In the genomic region with DNA sequence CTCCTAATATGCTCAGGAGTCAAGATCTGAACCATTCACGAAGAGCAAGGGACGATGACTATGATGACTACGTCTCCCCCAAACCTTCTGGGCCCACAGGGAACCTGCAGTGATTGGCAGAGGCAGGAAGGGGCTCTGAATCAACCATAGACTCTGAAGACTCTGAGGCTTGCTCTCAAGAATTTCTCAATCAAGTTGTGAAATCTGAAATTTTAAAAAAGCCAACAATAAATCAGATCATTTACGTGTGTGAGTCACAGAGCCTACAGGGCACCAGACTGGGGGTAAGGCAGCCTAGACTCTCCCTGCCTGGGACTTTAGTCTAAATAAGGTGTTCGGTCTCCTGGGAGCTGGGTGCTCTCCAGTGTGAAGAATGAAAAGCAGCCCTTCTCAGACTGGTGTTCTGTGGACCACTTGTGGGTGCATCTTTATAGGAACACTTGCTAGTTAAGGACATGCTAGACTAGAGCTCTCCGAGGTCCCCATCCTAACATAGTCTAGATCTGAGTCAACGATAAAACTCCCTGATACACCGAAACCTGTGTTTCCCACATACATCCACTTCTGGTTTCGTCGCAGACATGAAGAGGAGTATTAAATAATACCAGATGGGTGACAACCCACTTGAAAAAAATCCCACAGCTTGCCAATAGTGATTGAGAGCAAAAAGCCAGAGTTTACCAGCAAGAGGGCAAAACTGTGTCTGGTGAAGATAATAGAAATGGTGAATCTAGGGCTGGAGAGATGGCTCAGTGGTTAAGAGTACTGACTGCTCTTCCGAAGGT, we compare ENCODE assay signal across 30 mouse cellular contexts. TPM values are rescaled to one million over a fixed set of nuclear protein-coding genes. Genes with fewer than 3 reads are reported as not detected.
DNase-seq lines count a peak whose midpoint lies in the region; ATAC-seq and TF ChIP-seq lines count a peak whose summit lies in the region.
"Had no signal": no experiment of that assay in that cellular context is flagged by ENCODE, and none has a peak within 500 bp of the region (broad histone marks: within the 10 kb centered on the region; RNA-seq: fewer than 3 reads in every experiment).

No protein-coding gene starts in this region.

- TF ChIP-seq CTCF in layer of hippocampus, adult 2 months (conservative IDR thresholded peaks at IDR 0.05) = no peak

- H3K4me3 ChIP-seq in layer of hippocampus, adult 2 months = no peak overlapping the region
- H3K4me3 ChIP-seq: embryonic facial prominence, embryonic 13.5 days; erythroblast, embryonic 14.5 days; forebrain, embryonic 12.5 days; heart, embryonic 15.5 days; hindbrain, embryonic 12.5 days; liver, embryonic 13.5 days; midbrain, embryonic 10.5 days; myocyte; neural tube, embryonic 12.5 days had no signal

- H3K27ac ChIP-seq in layer of hippocampus, adult 2 months = peak overlapping the region; percentile 60
- H3K27ac ChIP-seq: embryonic facial prominence, embryonic 13.5 days; forebrain, embryonic 12.5 days; heart, embryonic 15.5 days; hindbrain, embryonic 12.5 days; hindbrain, postnatal 0 days; liver, embryonic 13.5 days; midbrain, embryonic 10.5 days; neural tube, embryonic 12.5 days had no signal

- peak; percentile 57 for DNase-seq in adrenal gland, adult 2 months
- DNase-seq in adrenal gland, adult 8-10 months = no peak
- no peak for DNase-seq in layer of hippocampus, adult 2 months (ENCODE audit: low spot score in 2 of 2)
- no peak for DNase-seq in layer of hippocampus, adult 9-11 months
- DNase-seq in NIH3T3 (ENCODE audit: low read depth) = peak; percentile 84
- DNase-seq in lung, postnatal 14 days = no peak
- DNase-seq: cerebellum, adult 18-20 months; cerebellum, postnatal 10 days; forebrain, postnatal 0 days; gastrocnemius, postnatal 10 days; kidney, adult 9 months; kidney, postnatal 10 days; liver, embryonic 13.5 days; lung, adult 18-20 months; lung, postnatal 10 days; right cerebral cortex, adult 18-20 months; spleen, adult 18-20 months; thymus, postnatal 14 days had no signal

- no peak for ATAC-seq in megakaryocyte, adult 5-6 weeks (ENCODE audit: poor library complexity, severe bottlenecking)
- ATAC-seq: CD4-positive, CD25-positive, alpha-beta regulatory T cell, adult 4 months; forebrain, postnatal 0 days; hindbrain, postnatal 0 days; intestine, embryonic 16.5 days had no signal

RNA-seq across cellular contexts. Expression of a gene that starts 56.7 kb away (rescaled TPM):
- total RNA-seq in adrenal gland, adult 2 months (2021) = 100 to 1,000 TPM; 101 to 180 TPM
- polyA plus RNA-seq in adrenal gland, adult 2 months (2012; rRNA removed) = 46.7 and 86.7 TPM in 2 replicates
- 100 to 1,000 TPM; 155 to 272 (median 192) TPM for total RNA-seq in adrenal gland, adult 8-10 months (2022)
- 1,000 to 10,000 TPM; 1,134 to 1,252 TPM for total RNA-seq in layer of hippocampus, adult 2 months (2021)
- 44.8 and 50.0 TPM in 2 replicates for total RNA-seq in megakaryocyte, adult 5-6 weeks (2015)
- total RNA-seq in megakaryocyte, adult 5-6 weeks (2017) = 49.3 and 51.1 TPM in 2 replicates

Comparison
In these comparisons a context has a peak if more than half of its experiments do, and no peak if none do; other contexts are left out.
1. DNase-seq: peak in adrenal gland, adult 2 months (single experiment) and NIH3T3 (single experiment); none in adrenal gland, adult 8-10 months (single experiment), layer of hippocampus, adult 2 months (0 of 2), layer of hippocampus, adult 9-11 months (single experiment) and lung, postnatal 14 days (single experiment).
2. RNA of a gene that starts 56.7 kb away (total RNA-seq): 1,134 to 1,252 TPM in layer of hippocampus, adult 2 months; 155 to 272 TPM in adrenal gland, adult 8-10 months, 101 to 180 TPM in adrenal gland, adult 2 months and 44.8 to 51.1 TPM in megakaryocyte, adult 5-6 weeks; every median in the first group is over 4 times any median in the second.